Mouse (Mus musculus): ENCODE results near the gene Siglec1. TPM values are rescaled to one million over a fixed set of nuclear protein-coding genes. Genes with fewer than 3 reads are reported as not detected.

Siglec1 gene
- polyA plus RNA-seq, 1 experiment from 2014 or later, result 0.61 TPM

DNA sequence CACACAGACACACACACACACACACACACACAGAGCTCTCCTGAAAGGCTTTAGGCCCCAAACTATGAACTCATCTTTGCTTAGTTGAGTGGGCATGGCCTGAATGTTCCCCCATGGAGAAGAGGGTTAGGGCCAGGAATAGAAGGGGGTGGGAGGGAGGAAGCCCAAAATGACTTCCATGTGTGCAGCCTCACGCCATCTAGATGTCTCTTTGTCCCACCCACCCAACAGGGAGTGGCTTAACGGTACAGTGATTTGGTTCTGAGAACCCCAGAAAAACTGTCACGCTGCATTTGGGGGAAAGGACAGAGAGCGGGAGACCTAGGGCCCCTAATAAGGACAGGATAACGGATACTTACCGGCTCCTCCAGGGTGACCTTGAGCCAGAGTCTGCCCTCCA is 25.8 kb downstream of the Siglec1 start:
- WGBS, result 44% methylated on average over 6 of the region's 6 CpGs
- Histone ChIP-seq H3K4me1 (peaks cover 65% of the 10 kb centered on the region), H3K4me3 (peak overlapping the region; percentile 5), H3K9me3 (no peaks in the 10 kb centered on the region), H3K9ac (no peak overlapping the region), H3K27ac (peak overlapping the region; percentile 87), H3K27me3 (peaks cover 32% of the 10 kb centered on the region), H3K36me3 (0 out of 2 replicates have a peak, but pooled peaks cover 3% of the 10 kb centered on the region), H3K4me2 (peak overlapping the region; percentile 67)
- peak; percentile 56; the same call in 1 of the 2 replicates for ATAC-seq (ENCODE audit: insufficient number of reproducible peaks, low FRiP score, low TSS enrichment, low read depth)

DNA sequence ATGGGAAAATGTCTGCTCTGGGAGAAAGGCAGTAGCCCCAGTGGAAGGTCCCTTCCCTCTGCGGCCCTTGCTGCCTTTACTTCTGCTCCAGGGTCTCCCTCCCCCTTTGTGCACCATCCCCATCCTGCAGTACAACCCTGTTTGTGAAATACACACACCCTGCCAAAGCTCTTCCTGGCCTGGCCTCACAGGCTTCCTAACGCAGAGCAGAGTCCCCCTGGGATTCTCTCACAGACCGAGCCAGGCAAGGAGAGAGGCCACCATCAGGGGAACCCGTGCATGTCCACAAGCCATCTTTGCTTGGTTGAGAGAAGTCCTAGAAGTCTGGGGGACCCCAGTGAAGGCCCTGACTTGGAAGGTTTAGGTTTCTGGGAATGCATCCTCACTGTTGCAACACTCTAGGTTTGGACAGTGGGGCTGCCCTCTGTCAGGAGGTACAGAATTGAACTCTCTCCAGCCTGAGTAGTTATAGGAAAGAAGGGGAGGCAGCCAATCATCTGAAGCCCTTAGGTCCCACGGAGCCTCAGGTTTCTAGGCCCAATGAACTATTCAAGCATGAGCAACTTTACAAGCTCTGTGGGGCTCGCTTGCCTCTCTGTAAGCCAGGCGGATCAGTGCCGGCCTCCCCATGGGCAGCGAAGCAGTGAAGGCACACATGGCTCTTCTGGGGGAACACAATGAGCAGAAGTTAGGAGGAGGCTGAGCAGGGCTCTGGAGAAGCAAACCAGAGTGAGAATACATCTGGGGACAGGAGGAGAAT is 26.6 kb downstream of the Siglec1 start:
- Histone ChIP-seq H3K27ac (peak overlapping the region; percentile 87), H3K27me3 (peaks cover 40% of the 10 kb centered on the region), H3K9ac (no peak overlapping the region), H3K4me2 (0 out of 2 replicates have a peak overlapping the region, but pooled peaks have one; percentile 5), H3K4me1 (peaks cover 73% of the 10 kb centered on the region), H3K4me3 (no peak overlapping the region), H3K9me3 (no peaks in the 10 kb centered on the region), H3K36me3 (0 out of 2 replicates have a peak, but pooled peaks cover 3% of the 10 kb centered on the region)
- 39% methylated on average over 9 of the region's 9 CpGs for WGBS
- 0 out of 2 replicates have a peak, but pooled peaks have one; percentile 11 for ATAC-seq (ENCODE audit: insufficient number of reproducible peaks, low FRiP score, low TSS enrichment, low read depth)

DNA sequence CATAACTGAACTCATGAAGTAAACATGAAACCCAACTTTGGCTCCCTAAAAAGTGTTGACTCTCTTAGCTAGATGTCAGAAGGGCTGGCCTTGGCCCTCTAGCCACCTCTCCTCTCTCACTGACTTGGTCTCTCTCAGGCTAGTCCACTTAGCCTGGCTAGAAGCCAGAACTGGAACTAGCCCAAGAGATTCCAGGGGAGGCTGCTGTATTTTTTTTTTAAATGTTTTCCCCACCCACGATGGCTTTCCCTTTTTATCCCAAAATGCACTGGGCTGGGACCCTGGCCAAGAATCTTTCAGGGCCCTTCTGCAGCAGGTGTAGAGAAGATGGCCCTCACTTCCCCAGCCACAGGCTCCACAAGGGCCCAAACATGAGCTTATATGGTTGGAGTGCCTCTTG is 27.2 kb downstream of the Siglec1 start:
- no peak for ATAC-seq (ENCODE audit: insufficient number of reproducible peaks, low FRiP score, low TSS enrichment, low read depth)
- no peaks in the 10 kb centered on the region for H3K9me3 ChIP-seq
- 0 out of 2 replicates have a peak overlapping the region, but pooled peaks have one; percentile 5 for H3K4me2 ChIP-seq
- 0 out of 2 replicates have a peak, but pooled peaks cover 3% of the 10 kb centered on the region for H3K36me3 ChIP-seq
- peaks cover 40% of the 10 kb centered on the region for H3K27me3 ChIP-seq
- H3K27ac ChIP-seq, result peak overlapping the region; percentile 87
- no peak overlapping the region for H3K9ac ChIP-seq
- no peak overlapping the region for H3K4me3 ChIP-seq
- WGBS, result 6% methylated on average over 1 of the region's 1 CpGs
- H3K4me1 ChIP-seq, result peaks cover 79% of the 10 kb centered on the region

DNA sequence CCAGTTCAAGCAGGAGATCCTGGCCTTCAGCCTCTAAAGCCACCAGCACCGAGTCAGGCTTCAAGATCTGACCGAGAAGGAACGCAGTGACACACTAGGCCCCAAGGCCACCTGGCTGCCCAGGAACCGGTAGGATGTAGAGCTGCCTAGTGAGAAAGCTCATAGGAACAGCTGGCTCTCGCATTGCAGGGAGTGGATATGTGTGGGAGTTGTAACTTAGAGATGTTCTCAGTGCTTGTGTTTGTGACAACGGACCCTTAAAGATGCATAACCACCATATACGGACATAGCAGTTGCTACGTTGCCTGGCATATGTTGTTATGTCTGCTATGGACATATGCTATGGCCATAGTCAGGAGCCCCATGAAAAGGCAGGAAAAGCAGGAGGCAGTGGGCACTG is 27.9 kb downstream of the Siglec1 start:
- H3K4me1 ChIP-seq, result peaks cover 83% of the 10 kb centered on the region
- H3K9me3 ChIP-seq, result no peaks in the 10 kb centered on the region
- WGBS, result 90% methylated on average over 8 of the region's 8 CpGs
- peak overlapping the region; percentile 87; the same call in 1 of the 2 replicates for H3K27ac ChIP-seq
- H3K27me3 ChIP-seq, result peaks cover 44% of the 10 kb centered on the region
- H3K4me2 ChIP-seq, result no peak overlapping the region
- H3K4me3 ChIP-seq, result no peak overlapping the region
- no peak overlapping the region for H3K9ac ChIP-seq
- no peak for ATAC-seq (ENCODE audit: insufficient number of reproducible peaks, low FRiP score, low TSS enrichment, low read depth)
- H3K36me3 ChIP-seq, result 0 out of 2 replicates have a peak, but pooled peaks cover 3% of the 10 kb centered on the region

DNA sequence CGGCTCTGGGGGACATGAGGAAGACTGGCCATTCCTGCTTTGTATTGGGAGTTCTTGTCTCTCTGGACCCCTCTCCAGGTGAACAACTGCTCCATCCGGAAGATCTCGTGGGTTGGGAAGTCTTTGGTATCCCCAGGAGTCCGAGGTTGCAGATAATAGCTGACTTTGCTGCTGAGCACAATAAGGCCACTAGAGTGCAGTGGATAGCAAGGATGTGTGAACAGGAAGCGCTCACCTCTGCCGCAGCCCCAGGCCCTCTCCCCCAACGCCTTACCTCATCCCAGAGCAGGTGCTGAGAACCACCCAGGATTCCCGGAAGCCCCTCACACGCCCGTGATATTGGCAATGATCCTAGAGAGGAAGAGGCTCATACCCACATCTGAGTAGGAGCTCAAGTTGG is 30.4 kb downstream of the Siglec1 start:
- Histone ChIP-seq H3K4me2 (peak overlapping the region; percentile 14; the same call in 1 of the 2 replicates), H3K9me3 (no peaks in the 10 kb centered on the region), H3K36me3 (0 out of 2 replicates have a peak, but pooled peaks cover 3% of the 10 kb centered on the region), H3K4me3 (no peak overlapping the region), H3K27me3 (peaks cover 56% of the 10 kb centered on the region), H3K4me1 (peaks cover 62% of the 10 kb centered on the region), H3K9ac (no peak overlapping the region), H3K27ac (no peak overlapping the region)
- ATAC-seq (ENCODE audit: insufficient number of reproducible peaks, low FRiP score, low TSS enrichment, low read depth), result no peak
- 3% methylated on average over 10 of the region's 10 CpGs for WGBS

DNA sequence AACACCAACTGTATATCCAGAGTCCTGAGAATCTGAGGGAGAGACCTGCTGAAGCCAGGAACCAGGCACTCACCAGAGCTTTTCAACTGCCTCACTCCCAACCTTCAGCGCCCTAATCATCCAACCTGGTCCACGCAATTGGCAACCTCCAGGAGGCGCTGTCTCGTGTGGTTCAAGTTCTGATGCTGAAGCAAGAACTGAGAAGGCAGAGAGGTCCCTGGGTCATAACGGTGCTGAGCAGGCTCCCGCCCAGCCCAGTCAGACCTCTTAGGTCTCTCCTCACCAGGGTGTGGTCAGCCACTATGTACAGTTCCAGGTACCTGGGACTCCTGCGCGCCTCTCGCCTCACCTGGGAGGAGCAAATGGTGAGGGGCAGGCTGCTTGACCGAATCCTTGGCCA is 30.9 kb downstream of the Siglec1 start:
- peaks cover 56% of the 10 kb centered on the region for H3K4me1 ChIP-seq
- no peak overlapping the region for H3K27ac ChIP-seq
- no peaks in the 10 kb centered on the region for H3K9me3 ChIP-seq
- H3K27me3 ChIP-seq, result peaks cover 61% of the 10 kb centered on the region
- no peak overlapping the region for H3K9ac ChIP-seq
- H3K4me3 ChIP-seq, result no peak overlapping the region
- no peak overlapping the region for H3K4me2 ChIP-seq
- 9% methylated on average over 10 of the region's 10 CpGs for WGBS
- no peak for ATAC-seq (ENCODE audit: insufficient number of reproducible peaks, low FRiP score, low TSS enrichment, low read depth)
- 0 out of 2 replicates have a peak, but pooled peaks cover 3% of the 10 kb centered on the region for H3K36me3 ChIP-seq

DNA sequence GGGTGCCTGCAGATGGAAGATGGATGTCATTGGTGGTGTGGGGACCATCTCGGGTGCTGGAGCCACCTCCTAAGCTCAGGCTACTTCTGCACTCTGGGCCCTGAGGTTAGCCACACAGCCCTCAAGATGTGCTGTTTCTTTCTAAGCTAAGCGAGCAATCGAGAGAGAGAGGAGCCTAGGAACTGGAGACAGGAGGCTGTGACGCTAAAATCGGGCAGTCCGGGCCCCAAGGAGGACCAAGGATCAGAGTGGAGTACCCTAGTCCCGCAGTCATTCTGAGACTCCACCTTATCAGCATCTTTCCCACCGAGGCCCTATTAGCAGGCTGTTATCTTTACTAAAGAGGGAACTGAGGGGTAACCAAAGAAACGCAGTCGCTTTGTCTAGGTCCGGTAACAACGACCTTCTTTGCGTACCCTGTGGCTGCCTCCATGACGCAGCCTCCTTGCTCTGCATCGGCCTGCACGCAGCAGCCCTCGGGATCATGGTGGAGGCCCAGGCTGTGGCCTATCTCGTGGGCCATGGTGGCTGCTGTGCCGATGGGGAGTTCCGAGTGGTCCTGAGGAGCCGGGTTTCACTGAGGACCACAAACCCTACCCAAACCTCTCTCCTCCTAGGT is 31.8 kb downstream of the Siglec1 start:
- peaks cover 48% of the 10 kb centered on the region for H3K4me1 ChIP-seq
- no peak overlapping the region; the same call in 1 of the 2 replicates for H3K9ac ChIP-seq
- peak overlapping the region; percentile 42 for H3K4me2 ChIP-seq
- no peak for ATAC-seq (ENCODE audit: insufficient number of reproducible peaks, low FRiP score, low TSS enrichment, low read depth)
- 8% methylated on average over 21 of the region's 21 CpGs for WGBS
- peaks cover 63% of the 10 kb centered on the region for H3K27me3 ChIP-seq
- H3K36me3 ChIP-seq, result 0 out of 2 replicates have a peak, but pooled peaks cover 3% of the 10 kb centered on the region
- no peak overlapping the region for H3K27ac ChIP-seq
- peak overlapping the region; percentile 30 for H3K4me3 ChIP-seq
- H3K9me3 ChIP-seq, result no peaks in the 10 kb centered on the region

DNA sequence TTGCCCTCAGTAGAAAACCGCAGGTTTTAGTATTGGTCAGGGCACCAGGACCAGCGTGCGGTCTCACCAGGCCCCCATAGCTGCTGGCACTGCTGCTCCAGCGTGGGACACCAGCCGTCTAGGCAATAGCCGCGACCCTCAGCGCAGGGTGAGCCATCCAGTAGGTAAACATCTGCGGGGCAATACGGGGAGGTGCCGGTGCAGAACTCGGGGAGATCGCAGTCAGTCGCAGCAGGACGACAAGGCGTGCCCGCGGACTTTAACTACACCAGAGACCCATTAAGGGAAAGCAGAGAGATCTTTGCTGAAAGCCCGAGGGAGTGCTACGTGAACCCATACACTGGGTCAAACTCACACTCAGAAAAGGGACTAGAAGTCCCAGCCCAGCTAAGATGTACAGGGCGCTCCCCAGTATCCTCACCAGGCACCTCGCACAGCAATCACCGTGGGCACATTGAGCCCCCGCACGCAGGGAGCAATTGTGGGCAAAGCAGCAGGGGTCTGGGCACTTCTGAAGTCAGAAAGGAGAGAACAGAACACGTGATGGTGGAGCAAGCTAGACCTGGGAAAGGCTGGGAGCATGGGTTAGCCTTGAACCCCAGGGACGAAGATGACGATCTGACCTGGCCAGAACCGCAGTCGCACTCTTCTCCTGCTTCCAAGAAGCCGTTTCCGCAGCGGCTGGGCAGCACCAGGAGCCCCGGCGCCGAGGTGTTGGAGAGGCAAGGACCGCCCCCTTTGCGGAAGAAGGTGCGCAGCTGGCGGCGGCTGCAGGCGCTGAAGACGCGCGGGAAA is 32.5 kb downstream of the Siglec1 start:
- no peak overlapping the region for H3K27ac ChIP-seq
- peaks cover 63% of the 10 kb centered on the region for H3K27me3 ChIP-seq
- no peaks in the 10 kb centered on the region for H3K9me3 ChIP-seq
- ATAC-seq (ENCODE audit: insufficient number of reproducible peaks, low FRiP score, low TSS enrichment, low read depth), result no peak
- 0 out of 2 replicates have a peak, but pooled peaks cover 3% of the 10 kb centered on the region for H3K36me3 ChIP-seq
- peak overlapping the region; percentile 30 for H3K4me3 ChIP-seq
- peak overlapping the region; percentile 42 for H3K4me2 ChIP-seq
- 4% methylated on average over 45 of the region's 45 CpGs for WGBS
- peaks cover 40% of the 10 kb centered on the region for H3K4me1 ChIP-seq
- H3K9ac ChIP-seq, result no peak overlapping the region; the same call in 1 of the 2 replicates

DNA sequence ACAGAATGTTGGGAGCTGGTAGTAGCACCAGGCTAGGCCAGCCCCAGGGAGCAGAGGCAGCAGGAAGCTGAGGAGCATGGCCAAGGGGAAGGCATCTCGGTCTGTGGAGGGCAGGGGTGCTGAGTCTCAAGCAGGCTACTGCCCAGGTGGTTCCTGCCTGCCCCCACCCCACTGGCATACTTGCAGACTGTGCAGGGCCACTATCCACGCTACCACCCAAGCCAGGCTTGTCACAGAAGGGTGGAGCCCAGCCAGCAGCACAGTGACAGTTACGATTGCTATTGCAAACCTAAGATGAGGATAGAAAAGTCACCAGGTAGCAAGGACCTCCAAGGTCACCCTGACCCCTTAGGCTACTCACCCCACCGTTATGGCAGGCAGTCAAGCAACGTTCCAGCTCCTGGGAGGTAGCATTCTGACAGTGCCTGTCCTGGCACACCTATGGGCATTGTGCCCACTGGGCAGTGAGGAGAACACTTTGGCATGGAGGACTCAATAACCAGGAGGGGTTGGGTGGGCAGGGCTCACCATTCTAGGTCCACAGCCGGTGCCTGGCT is 33.6 kb downstream of the Siglec1 start:
- ATAC-seq (ENCODE audit: insufficient number of reproducible peaks, low FRiP score, low TSS enrichment, low read depth), result no peak
- no peak overlapping the region for H3K27ac ChIP-seq
- H3K36me3 ChIP-seq, result 0 out of 2 replicates have a peak, but pooled peaks cover 3% of the 10 kb centered on the region
- H3K9ac ChIP-seq, result no peak overlapping the region
- peaks cover 34% of the 10 kb centered on the region for H3K4me1 ChIP-seq
- H3K4me3 ChIP-seq, result no peak overlapping the region
- H3K4me2 ChIP-seq, result no peak overlapping the region
- no peaks in the 10 kb centered on the region for H3K9me3 ChIP-seq
- 68% methylated on average over 6 of the region's 6 CpGs for WGBS
- peaks cover 63% of the 10 kb centered on the region for H3K27me3 ChIP-seq

DNA sequence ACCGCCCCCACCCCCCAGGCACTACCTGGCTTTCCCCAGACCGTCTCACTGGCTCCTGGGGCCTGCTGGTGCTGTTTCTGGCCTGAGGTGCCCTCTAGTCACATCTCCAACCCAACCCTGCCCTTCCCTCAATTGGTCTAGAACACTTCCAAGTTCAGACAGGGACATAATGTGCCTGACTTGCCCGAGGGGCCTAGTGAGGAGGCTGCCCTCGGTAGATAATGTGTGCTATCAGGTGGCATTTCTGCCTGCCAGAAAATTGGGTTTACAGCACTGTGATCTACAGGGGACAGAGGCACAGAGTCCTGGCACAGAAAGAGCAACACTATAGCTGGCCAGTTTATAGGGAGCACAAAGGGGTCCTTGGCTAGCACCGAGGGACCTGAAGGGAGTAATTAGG is 34.5 kb downstream of the Siglec1 start:
- Histone ChIP-seq H3K9ac (no peak overlapping the region), H3K27me3 (peaks cover 63% of the 10 kb centered on the region), H3K9me3 (no peaks in the 10 kb centered on the region), H3K4me3 (no peak overlapping the region), H3K4me2 (no peak overlapping the region), H3K27ac (no peak overlapping the region), H3K4me1 (peaks cover 34% of the 10 kb centered on the region), H3K36me3 (no peaks in the 10 kb centered on the region)
- ATAC-seq (ENCODE audit: insufficient number of reproducible peaks, low FRiP score, low TSS enrichment, low read depth), result no peak
- WGBS, result 67% methylated on average over 5 of the region's 5 CpGs

DNA sequence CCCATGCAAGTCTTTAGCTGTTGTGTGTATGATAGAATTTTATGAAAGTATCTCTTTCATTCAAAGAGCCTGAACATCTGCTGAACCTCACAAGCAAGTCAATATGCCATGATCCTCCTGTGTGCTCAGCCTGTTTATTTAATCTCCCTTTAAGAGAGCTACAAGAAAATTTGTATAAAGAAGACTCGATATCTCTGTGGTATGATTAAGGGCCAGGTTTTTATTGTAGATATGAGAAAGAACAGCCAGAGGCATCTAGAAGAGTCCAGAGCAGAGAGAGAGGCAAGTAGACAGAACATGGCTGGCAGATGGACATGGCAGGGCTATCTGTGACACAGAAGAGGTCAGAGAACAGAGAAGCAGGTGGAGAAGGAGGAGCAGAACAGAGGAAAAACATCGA is 40.5 kb downstream of the Siglec1 start:
- no peak for ATAC-seq (ENCODE audit: insufficient number of reproducible peaks, low FRiP score, low TSS enrichment, low read depth)
- H3K36me3 ChIP-seq, result no peaks in the 10 kb centered on the region
- H3K27me3 ChIP-seq, result peaks cover 29% of the 10 kb centered on the region

More for the DNA sequence above, 40.5 kb downstream of the Siglec1 start:
- H3K4me1 ChIP-seq, result peaks cover 20% of the 10 kb centered on the region
- 84% methylated on average over 2 of the region's 2 CpGs for WGBS
- no peak overlapping the region for H3K27ac ChIP-seq
- H3K4me2 ChIP-seq, result no peak overlapping the region
- no peak overlapping the region for H3K4me3 ChIP-seq
- no peaks in the 10 kb centered on the region for H3K9me3 ChIP-seq
- no peak overlapping the region for H3K9ac ChIP-seq

Measured in limb, embryonic 15.5 days (tissue).